Mouse (Mus musculus) heart, postnatal 0 days (tissue): ENCODE measurements at regions not wholly inside any gene's neighbourhood (a gene's known extent, or its start where the extent isn't known, plus 50 kb on each side); places are given as distances from the start of the nearest gene placed in this dataset.

Source experiments
- ATAC-seq: fragments of 200-750 bp; cut with Nextera tagmentation; 2 replicates; pipeline ENCODE4 v1.8.0; 2017; ENCODE audit warnings: low read depth, moderate number of reproducible peaks, moderate library complexity; ENCODE audit not compliant: insufficient read depth
- DNase-seq: peaks from one replicate; pipeline ENCODE4 v3.0.0-alpha.2; 2016; ENCODE audit warnings: low spot score
- H3K27ac ChIP-seq: fragments of 300-500 bp; sonication (generic); 2 replicates; pipeline ENCODE4 v1.5.1; 2014; ENCODE audit warnings: low read depth, mild to moderate bottlenecking
- H3K27me3 ChIP-seq: fragments of 300-500 bp; sonication (generic); 2 replicates; pipeline ENCODE4 v1.6.1; 2014; ENCODE audit warnings: low read length, mixed read lengths; ENCODE audit not compliant: control insufficient read depth, insufficient read depth
- H3K36me3 ChIP-seq: fragments of 300-500 bp; sonication (generic); replicated peaks from 2 replicates; pipeline ENCODE4 v1.6.1; 2014; ENCODE audit warnings: low read length, mixed read lengths; ENCODE audit not compliant: control insufficient read depth, insufficient read depth
- H3K4me1 ChIP-seq: fragments of 300-500 bp; sonication (generic); 2 replicates; pipeline ENCODE4 v1.6.1; 2014; ENCODE audit warnings: antibody characterized with exemption; ENCODE audit not compliant: control insufficient read depth, insufficient read depth
- H3K4me2 ChIP-seq: fragments of 300-500 bp; sonication (generic); 2 replicates; pipeline ENCODE4 v1.6.1; 2014; ENCODE audit warnings: low read depth, mild to moderate bottlenecking, low read length, moderate library complexity
- H3K4me3 ChIP-seq: fragments of 300-500 bp; sonication (generic); 2 replicates; pipeline ENCODE4 v1.5.1; 2014; ENCODE audit warnings: low read depth, low read length
- H3K9ac ChIP-seq: fragments of 300-500 bp; sonication (generic); replicated peaks from 2 replicates; pipeline ENCODE4 v1.6.1; 2014; ENCODE audit warnings: low read depth, low read length, mixed read lengths
- H3K9me3 ChIP-seq: fragments of 300-500 bp; sonication (generic); replicated peaks from 2 replicates; pipeline ENCODE4 v1.6.1; 2016; ENCODE audit warnings: low read length; ENCODE audit not compliant: control insufficient read depth
- CTCF ChIP-seq: IDR thresholded peaks from 2 replicates; pipeline ENCODE4 v1.5.1; 2016; ENCODE audit warnings: antibody characterized with exemption, control low read depth, low read depth
- EP300 ChIP-seq: IDR thresholded peaks from 2 replicates; pipeline ENCODE4 v1.6.1; 2016; ENCODE audit warnings: antibody characterized with exemption, low read depth
- WGBS: fragments of 180-500 bp; shearing (Covaris S2); extraction: QIAGEN DNeasy Blood & Tissue Kit; methylation state at CpG from one replicate; pipeline ENCODE4 v1.1.7; 2014; 5-methylcytosine and 5-hydroxymethylcytosine counted together

DNA sequence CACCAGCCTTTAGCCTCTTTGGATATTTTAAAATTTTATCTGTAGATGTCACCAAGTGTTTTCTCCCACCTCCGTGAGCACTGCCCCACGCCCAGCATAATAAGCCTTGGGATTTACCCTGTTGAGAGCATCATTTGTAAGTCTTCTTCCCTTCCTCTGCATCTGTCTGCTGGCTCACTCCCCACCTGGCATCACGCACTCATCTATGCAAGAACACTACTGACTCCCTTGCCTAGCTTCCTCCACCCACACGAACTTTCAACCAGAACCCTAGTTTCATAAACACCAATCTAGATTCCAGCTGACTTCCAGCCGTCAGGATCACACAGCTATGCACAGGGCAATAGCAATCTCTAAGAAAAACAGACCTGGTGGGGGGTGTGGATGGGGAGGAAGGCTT is 311.2 kb upstream of the Cdh4 start:
- H3K36me3 ChIP-seq, result no peaks in the 10 kb centered on the region
- no peak for DNase-seq
- no peak overlapping the region for H3K4me3 ChIP-seq
- no peak overlapping the region for H3K4me2 ChIP-seq
- ATAC-seq, result no peak
- H3K4me1 ChIP-seq, result no peaks in the 10 kb centered on the region
- WGBS, result 65% methylated on average over 5 of the region's 5 CpGs
- TF ChIP-seq EP300 (no peak), CTCF (no peak)
- no peaks in the 10 kb centered on the region for H3K27me3 ChIP-seq
- H3K9me3 ChIP-seq, result no peaks in the 10 kb centered on the region
- H3K27ac ChIP-seq, result no peak overlapping the region
- no peak overlapping the region for H3K9ac ChIP-seq

DNA sequence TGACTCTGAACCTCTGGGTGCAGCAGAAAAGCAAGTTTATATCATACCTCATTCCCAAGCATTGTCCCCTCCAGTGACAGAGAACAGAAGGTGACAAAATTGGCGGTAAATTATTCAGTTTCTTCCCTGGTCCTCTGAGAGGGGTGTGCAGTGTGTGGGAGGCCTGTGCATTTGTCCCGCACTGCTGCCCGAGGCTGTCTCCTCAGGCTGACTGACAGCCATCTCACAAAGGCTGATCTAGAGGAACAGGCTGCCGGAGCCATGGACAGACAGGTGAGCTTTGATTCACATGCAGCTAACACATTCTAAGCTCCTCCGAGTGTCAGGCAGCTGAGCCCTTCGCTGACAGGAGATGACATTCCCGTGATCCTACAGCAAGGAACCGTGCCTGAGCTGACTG is 299.9 kb upstream of the Cdh4 start:
- Histone ChIP-seq H3K9me3 (no peaks in the 10 kb centered on the region), H3K9ac (no peak overlapping the region), H3K27ac (no peak overlapping the region), H3K4me1 (no peaks in the 10 kb centered on the region), H3K4me2 (no peak overlapping the region), H3K4me3 (no peak overlapping the region), H3K27me3 (no peaks in the 10 kb centered on the region), H3K36me3 (no peaks in the 10 kb centered on the region)
- DNase-seq (no peak), ATAC-seq (no peak)
- WGBS, result 62% methylated on average over 8 of the region's 8 CpGs
- TF ChIP-seq EP300 (no peak), CTCF (no peak)

DNA sequence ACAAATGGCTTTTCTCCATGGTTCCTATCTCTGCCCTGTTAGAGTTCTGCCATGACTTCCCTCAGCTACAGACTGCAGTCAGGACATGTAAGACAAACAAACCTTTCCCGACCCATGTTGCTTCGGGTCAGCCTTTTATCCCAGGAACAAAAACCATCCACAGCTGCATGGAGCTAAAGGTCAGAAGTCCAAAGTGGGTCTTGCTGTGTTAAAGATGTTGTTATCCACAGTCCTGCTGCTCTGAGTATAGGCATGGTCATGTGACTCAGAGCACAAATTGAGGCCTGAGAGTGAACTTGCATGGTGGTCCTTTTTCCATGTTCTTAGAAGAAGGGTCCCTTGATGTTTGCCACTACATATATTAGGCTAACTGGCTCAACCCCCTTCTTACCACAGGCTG is 296.5 kb upstream of the Cdh4 start:
- no peak overlapping the region for H3K4me2 ChIP-seq
- H3K4me1 ChIP-seq, result no peaks in the 10 kb centered on the region
- DNase-seq, result no peak
- no peak overlapping the region for H3K4me3 ChIP-seq
- H3K27me3 ChIP-seq, result no peaks in the 10 kb centered on the region
- H3K9ac ChIP-seq, result no peak overlapping the region
- ATAC-seq, result no peak
- 66% methylated on average over 2 of the region's 2 CpGs for WGBS
- H3K9me3 ChIP-seq, result no peaks in the 10 kb centered on the region
- TF ChIP-seq CTCF (no peak), EP300 (no peak)
- no peak overlapping the region for H3K27ac ChIP-seq
- H3K36me3 ChIP-seq, result no peaks in the 10 kb centered on the region

DNA sequence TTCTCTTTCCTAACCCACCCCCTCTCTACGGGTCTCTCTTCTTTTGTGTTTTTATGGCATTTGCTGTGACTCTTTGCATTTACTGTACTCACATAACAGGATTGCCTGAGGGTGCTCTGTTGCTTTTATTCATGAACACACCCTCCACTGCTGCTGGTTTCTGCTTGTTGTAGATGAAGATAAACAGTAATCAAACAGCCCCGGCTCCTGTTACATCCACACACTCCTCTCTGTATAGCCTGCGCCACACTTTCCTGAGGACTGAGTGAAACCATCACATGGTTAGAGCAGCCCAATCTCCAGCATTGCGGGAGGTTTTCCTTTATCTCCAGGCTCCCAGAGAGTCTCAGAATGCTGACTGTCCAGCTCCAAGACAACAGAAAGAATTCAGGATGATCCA is 296.0 kb upstream of the Cdh4 start:
- Histone ChIP-seq H3K4me2 (no peak overlapping the region), H3K36me3 (no peaks in the 10 kb centered on the region), H3K4me3 (no peak overlapping the region), H3K9ac (no peak overlapping the region), H3K4me1 (no peaks in the 10 kb centered on the region), H3K9me3 (no peaks in the 10 kb centered on the region), H3K27ac (no peak overlapping the region), H3K27me3 (no peaks in the 10 kb centered on the region)
- DNase-seq (no peak), ATAC-seq (no peak)
- WGBS, result 47% methylated on average over 4 of the region's 4 CpGs
- TF ChIP-seq EP300 (no peak), CTCF (no peak)

DNA sequence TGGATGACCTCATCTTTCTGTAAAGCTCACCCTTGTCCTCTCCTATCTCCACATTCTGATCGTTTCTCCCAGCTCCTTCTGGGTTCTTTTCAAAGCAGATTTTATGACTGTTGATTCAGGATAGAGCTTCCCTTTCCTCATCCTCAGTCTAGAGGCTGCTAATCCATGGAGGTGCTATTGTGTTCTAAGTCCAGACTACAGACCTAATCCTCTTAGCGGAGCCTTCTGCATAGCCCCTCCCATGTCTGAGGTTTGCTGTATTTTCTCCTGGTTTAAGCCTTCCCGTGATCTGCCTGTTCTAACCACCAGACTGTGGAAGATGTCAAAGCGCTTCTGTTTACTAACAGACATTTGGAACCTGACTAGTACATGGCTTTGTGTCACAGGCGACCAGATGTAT is 294.0 kb upstream of the Cdh4 start:
- Histone ChIP-seq H3K27ac (no peak overlapping the region), H3K9ac (no peak overlapping the region), H3K4me2 (no peak overlapping the region), H3K9me3 (no peaks in the 10 kb centered on the region), H3K4me1 (no peaks in the 10 kb centered on the region), H3K4me3 (no peak overlapping the region), H3K27me3 (no peaks in the 10 kb centered on the region), H3K36me3 (no peaks in the 10 kb centered on the region)
- no peak for DNase-seq
- TF ChIP-seq EP300 (no peak), CTCF (no peak)
- WGBS, result 62% methylated on average over 5 of the region's 5 CpGs
- no peak for ATAC-seq

DNA sequence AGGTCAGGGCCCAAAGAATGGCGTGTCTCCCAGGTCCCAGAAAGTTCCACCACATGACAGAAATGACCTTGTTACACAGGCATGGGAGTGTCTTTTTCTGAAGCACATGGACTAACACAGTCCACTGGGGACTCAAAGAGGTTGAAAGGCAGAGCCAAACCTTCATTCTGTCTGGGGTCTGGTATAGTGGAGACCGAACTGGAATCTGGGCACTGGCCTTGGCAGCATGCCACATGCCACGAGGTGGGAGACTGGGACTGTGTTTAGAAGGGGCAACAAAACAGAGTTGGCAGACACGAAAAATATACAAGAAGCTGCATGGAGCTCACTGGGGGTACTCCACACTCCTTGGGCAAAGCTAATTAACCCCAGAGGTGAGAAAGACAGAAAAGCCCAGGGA is 293.6 kb upstream of the Cdh4 start:
- ATAC-seq, result no peak
- Histone ChIP-seq H3K4me2 (no peak overlapping the region), H3K27ac (no peak overlapping the region)

More for the DNA sequence above, 293.6 kb upstream of the Cdh4 start:
- H3K9ac ChIP-seq, result no peak overlapping the region
- H3K4me1 ChIP-seq, result no peaks in the 10 kb centered on the region
- no peaks in the 10 kb centered on the region for H3K27me3 ChIP-seq
- no peak overlapping the region for H3K4me3 ChIP-seq
- TF ChIP-seq CTCF, result no peak
- TF ChIP-seq EP300, result no peak
- no peak for DNase-seq
- H3K36me3 ChIP-seq, result no peaks in the 10 kb centered on the region
- no peaks in the 10 kb centered on the region for H3K9me3 ChIP-seq
- 41% methylated on average over 4 of the region's 4 CpGs for WGBS
